Mouse (Mus musculus) heart, adult 2 months (tissue): ENCODE measurements around the gene Hs6st3.

Source experiments
- CTCF ChIP-seq: fragments of 200-600 bp; IDR thresholded peaks from 2 replicates; pipeline ENCODE4 v1.8.1; 2022; ENCODE audit warnings: antibody characterized with exemption, mild to moderate bottlenecking, moderate library complexity
- EP300 ChIP-seq: fragments of 200-500 bp; IDR thresholded peaks from 2 replicates; pipeline ENCODE4 v1.6.1; 2011; ENCODE audit warnings: low read depth, low read length, control low read depth; ENCODE audit not compliant: insufficient read depth

DNA sequence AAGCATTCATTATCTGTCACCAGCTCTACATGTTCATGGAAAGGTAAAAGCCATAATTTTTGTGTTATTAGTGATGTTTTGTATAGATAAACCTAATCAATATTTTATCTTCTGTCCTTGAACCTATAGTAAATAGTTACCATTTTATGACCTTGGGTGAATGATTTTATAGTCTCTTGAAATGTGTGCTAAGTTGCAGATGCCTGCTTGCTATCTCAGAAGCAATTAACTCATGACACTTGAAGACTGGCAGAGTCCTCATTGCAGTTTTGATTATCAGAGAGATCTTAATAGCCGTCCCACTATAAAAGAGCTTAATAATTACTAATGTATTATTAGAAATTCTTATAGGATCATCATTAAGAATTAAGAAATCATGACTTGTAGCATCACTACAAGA lies 491.0 kb downstream of the Hs6st3 start:
- no peak for TF ChIP-seq EP300
- no peak for TF ChIP-seq CTCF
